Mouse (Mus musculus) right cerebral cortex, postnatal 10 days (tissue): ENCODE data around the gene Tbx6.
"Not testable (repeated sequence)": the region's sequence is repeated elsewhere in the genome, so short reads cannot be mapped to it uniquely, and the experiment has no call there.

Experiments used
- DNase-seq, 2 experiments: peaks; one replicate each; pipeline ENCODE4 v3.0.0; 2021; ENCODE audit warnings: low spot score in 2 of 2

The Tbx6 gene

GRCm38 (mm10) chr7:126767001-126767400, 14.3 kb upstream of the Tbx6 start:
- DNase-seq = no peak

GRCm38 (mm10) chr7:126770784-126771183, 10.5 kb upstream of the Tbx6 start:
- DNase-seq = no peak

- no peak for DNase-seq
Observed at GRCm38 (mm10) chr7:126773351-126773750, 7.9 kb upstream of the Tbx6 start.

GRCm38 (mm10) chr7:126774463-126774862, 6.8 kb upstream of the Tbx6 start:
- DNase-seq = peak in 1 of 2 experiments; percentile 21

GRCm38 (mm10) chr7:126775185-126775977, 5.9 kb upstream of the Tbx6 start:
- peak in 1 of 2 experiments; percentile 34 for DNase-seq

- DNase-seq = peak in 1 of 2 experiments; percentile 34
Observed at GRCm38 (mm10) chr7:126775978-126776234, 5.4 kb upstream of the Tbx6 start.

- DNase-seq = peak; percentile 96 to 97
Observed at GRCm38 (mm10) chr7:126776598-126777057, 4.7 kb upstream of the Tbx6 start, which contains the start of gene Ypel3. Gene Ypel3 (plus strand): TSS chr7:126776955.

- no peak for DNase-seq
Observed at GRCm38 (mm10) chr7:126777476-126777875, 3.8 kb upstream of the Tbx6 start.

- no peak for DNase-seq
Observed at GRCm38 (mm10) chr7:126778147-126778546, 3.1 kb upstream of the Tbx6 start.

- not testable (repeated sequence) for DNase-seq
Observed at GRCm38 (mm10) chr7:126779101-126779500, 2.2 kb upstream of the Tbx6 start.

GRCm38 (mm10) chr7:126779983-126780970, 1.0 kb upstream of the Tbx6 start:
- DNase-seq = peak; percentile 95

- DNase-seq = peak in 1 of 2 experiments; percentile 43
Observed at GRCm38 (mm10) chr7:126781661-126782370, 533 bp downstream of the Tbx6 start.

GRCm38 (mm10) chr7:126782693-126783092, 1.4 kb downstream of the Tbx6 start:
- DNase-seq = no peak

- DNase-seq = no peak
Observed at GRCm38 (mm10) chr7:126784469-126784868, 3.2 kb downstream of the Tbx6 start.

GRCm38 (mm10) chr7:126785056-126785455, 3.8 kb downstream of the Tbx6 start:
- no peak for DNase-seq

- DNase-seq = no peak
Observed at GRCm38 (mm10) chr7:126786142-126786541, 4.9 kb downstream of the Tbx6 start.

- DNase-seq = no peak
Observed at GRCm38 (mm10) chr7:126789141-126789540, 7.9 kb downstream of the Tbx6 start.

GRCm38 (mm10) chr7:126791851-126792720, 10.8 kb downstream of the Tbx6 start, which contains the start of gene Ppp4c:
Gene Ppp4c (minus strand): TSS chr7:126792496.
- DNase-seq = peak; percentile 99

GRCm38 (mm10) chr7:126792721-126793443, 11.6 kb downstream of the Tbx6 start:
- peak in 1 of 2 experiments; percentile 23 for DNase-seq
